Mouse (Mus musculus): ENCODE data around the gene Slc28a1. TPM values are rescaled to one million over a fixed set of nuclear protein-coding genes. Genes with fewer than 3 reads are reported as not detected.
A peak's percentile ranks its signal among the peaks of the same experiment; 100 is the strongest.
"Not testable (repeated sequence)": the region's sequence is repeated elsewhere in the genome, so short reads cannot be mapped to it uniquely, and the experiment has no call there.

Gene Slc28a1
- polyA plus RNA-seq, 1 experiment from 2014 or later = not detected

DNA sequence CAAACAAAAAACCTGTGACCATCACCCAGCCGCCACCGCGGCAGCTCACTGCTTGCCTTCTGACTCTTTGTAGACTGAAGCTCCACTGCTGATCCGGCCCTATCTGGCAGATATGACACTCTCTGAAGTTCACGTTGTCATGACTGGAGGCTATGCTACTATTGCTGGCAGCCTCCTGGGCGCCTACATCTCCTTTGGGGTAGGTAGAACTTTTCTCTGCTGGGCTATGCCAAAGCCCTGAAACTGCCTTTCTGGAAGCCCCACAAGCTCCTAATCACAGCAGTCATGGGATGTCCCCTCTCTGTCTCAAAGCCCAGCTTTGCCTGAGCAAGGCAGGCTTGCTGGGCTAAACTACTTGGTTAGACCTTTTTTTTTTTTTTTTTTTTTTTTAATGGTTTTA is 38.7 kb downstream of the Slc28a1 start:
- Histone ChIP-seq H3K4me3 (no peak overlapping the region), H3K9me3 (0 out of 2 replicates have a peak, but pooled peaks cover 10% of the 10 kb centered on the region), H3K27ac (no peak overlapping the region), H3K4me1 (replicated peaks) (no peaks in the 10 kb centered on the region), H3K27me3 (ENCODE audit: insufficient read depth, poor library complexity, severe bottlenecking) (no peaks in the 10 kb centered on the region), H3K36me3 (no peaks in the 10 kb centered on the region)
- no peak for DNase-seq (ENCODE audit: low spot score)
- WGBS = 83% methylated on average over 6 of the region's 6 CpGs

DNA sequence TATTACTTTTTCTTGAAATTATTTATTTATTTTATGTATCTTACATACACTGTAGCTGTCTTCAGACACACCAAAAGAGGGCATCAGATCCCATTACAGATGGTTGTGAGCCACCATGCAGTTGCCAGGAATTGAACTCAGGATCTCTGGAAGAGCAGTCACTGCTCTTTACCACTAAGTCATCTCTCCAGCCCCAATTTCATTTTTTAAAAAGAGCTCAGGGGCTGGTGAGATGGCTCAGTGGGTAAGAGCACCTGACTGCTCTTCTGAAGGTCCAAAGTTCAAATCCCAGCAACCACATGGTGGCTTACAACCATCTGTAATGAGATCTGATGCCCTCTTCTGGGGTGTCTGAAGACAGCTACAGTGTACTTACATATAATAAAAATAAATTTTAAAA is 39.6 kb downstream of the Slc28a1 start:
- H3K27me3 ChIP-seq (ENCODE audit: insufficient read depth, poor library complexity, severe bottlenecking); H3K4me3 ChIP-seq; H3K4me1 ChIP-seq (replicated peaks); H3K27ac ChIP-seq; DNase-seq (ENCODE audit: low spot score); H3K36me3 ChIP-seq: not testable (repeated sequence)
- 0 out of 2 replicates have a peak, but pooled peaks cover 10% of the 10 kb centered on the region for H3K9me3 ChIP-seq

DNA sequence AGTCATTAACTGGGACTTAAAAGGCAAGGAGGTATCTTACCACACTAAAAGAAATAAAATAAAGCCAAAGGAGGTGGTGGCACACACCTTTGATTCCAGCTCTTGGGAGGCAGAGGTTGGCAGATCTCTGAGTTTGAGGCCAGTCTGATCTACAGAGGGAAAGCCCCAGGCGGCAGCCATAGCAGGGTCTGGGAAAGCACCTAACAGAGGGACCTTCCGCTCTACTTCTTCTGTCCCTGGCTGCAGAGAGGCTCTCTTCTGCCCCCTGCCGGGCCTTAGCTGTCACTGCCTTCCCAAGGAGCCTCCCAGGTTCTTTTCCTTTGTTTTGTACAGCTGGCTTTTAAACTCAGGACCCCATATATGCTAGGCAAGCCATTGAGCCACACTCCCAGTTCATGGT is 40.4 kb downstream of the Slc28a1 start:
- peak; percentile 78 for DNase-seq (ENCODE audit: low spot score)
- Histone ChIP-seq H3K4me1 (replicated peaks) (no peaks in the 10 kb centered on the region), H3K27ac (0 out of 2 replicates have a peak overlapping the region, but pooled peaks have one; percentile 31), H3K4me3 (no peak overlapping the region), H3K9me3 (0 out of 2 replicates have a peak, but pooled peaks cover 10% of the 10 kb centered on the region), H3K27me3 (ENCODE audit: insufficient read depth, poor library complexity, severe bottlenecking) (no peaks in the 10 kb centered on the region), H3K36me3 (no peaks in the 10 kb centered on the region)
- WGBS = 3% methylated on average over 3 of the region's 3 CpGs

DNA sequence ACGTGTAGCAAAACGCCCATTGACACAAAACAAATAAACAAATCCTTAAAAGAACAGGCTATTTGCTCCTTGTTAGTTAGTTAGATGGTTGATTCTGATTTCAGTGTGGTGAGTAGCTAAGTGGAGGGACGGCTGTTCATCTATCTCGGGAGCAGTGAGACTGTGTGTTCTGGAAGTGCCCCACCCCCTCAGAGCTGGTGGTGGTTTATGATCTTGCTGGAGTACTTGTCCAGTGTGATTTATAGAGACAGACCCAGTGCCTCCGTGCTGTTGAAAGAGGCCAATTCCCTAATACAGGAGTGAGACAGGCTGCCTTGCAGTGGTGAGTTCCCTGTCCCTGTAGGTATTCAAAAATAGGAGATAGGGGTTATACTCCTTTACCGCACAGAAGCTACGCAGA is 44.3 kb downstream of the Slc28a1 start:
- no peak overlapping the region for H3K4me3 ChIP-seq
- H3K36me3 ChIP-seq = no peaks in the 10 kb centered on the region
- H3K9me3 ChIP-seq = no peaks in the 10 kb centered on the region
- 79% methylated on average over 7 of the region's 7 CpGs for WGBS
- no peak overlapping the region for H3K27ac ChIP-seq
- H3K4me1 ChIP-seq (replicated peaks) = no peaks in the 10 kb centered on the region
- H3K27me3 ChIP-seq (ENCODE audit: insufficient read depth, poor library complexity, severe bottlenecking) = no peaks in the 10 kb centered on the region
- no peak for DNase-seq (ENCODE audit: low spot score)

DNA sequence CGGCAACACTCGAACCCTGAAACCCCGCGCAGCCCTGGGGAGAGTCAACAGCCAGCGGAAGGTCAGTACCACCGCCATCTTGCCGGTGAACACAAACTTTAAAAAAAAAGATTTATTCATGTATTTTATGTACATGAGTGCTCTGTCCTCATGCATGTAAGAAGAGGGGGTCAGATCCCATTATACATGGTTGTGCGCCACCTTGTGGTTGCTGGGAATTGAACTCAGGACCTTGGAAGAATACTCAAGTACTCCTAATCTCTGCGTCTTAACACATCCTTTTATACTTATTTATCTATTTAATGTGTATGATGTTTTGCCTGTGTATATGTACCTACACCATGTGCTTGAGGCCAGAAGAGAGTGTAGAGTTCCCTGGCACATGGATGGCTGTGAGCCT is 47.1 kb downstream of the Slc28a1 start:
- H3K36me3 ChIP-seq = no peaks in the 10 kb centered on the region
- H3K9me3 ChIP-seq = no peaks in the 10 kb centered on the region
- no peak overlapping the region for H3K4me3 ChIP-seq
- no peaks in the 10 kb centered on the region for H3K27me3 ChIP-seq (ENCODE audit: insufficient read depth, poor library complexity, severe bottlenecking)
- H3K4me1 ChIP-seq (replicated peaks) = no peaks in the 10 kb centered on the region
- DNase-seq (ENCODE audit: low spot score) = peak; percentile 43
- 71% methylated on average over 9 of the region's 9 CpGs for WGBS
- H3K27ac ChIP-seq = no peak overlapping the region

DNA sequence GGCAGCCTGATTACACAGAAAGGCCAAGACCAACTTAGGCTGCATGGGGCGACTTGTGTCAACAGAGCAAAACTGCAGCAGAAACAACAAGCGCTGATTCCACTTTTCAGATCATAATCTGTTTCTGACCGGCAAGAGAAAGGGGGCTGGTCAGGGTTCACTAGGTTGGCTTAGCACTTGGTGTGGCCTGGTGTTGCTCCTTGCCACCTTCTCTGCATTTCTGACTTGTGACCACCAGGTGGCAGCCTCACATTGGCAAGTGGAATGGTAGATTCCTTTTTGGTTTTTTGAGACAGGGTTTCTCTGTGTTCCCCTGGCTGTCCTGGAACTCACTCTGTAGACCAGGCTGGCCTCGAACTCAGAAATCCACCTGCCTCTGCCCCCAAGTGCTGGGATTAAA is 47.7 kb downstream of the Slc28a1 start:
- H3K4me3 ChIP-seq = no peak overlapping the region
- peak; percentile 81 for DNase-seq (ENCODE audit: low spot score)
- H3K36me3 ChIP-seq = no peaks in the 10 kb centered on the region
- 32% methylated on average over 4 of the region's 4 CpGs for WGBS
- no peaks in the 10 kb centered on the region for H3K27me3 ChIP-seq (ENCODE audit: insufficient read depth, poor library complexity, severe bottlenecking)
- H3K9me3 ChIP-seq = no peaks in the 10 kb centered on the region
- no peaks in the 10 kb centered on the region for H3K4me1 ChIP-seq (replicated peaks)
- H3K27ac ChIP-seq = no peak overlapping the region

DNA sequence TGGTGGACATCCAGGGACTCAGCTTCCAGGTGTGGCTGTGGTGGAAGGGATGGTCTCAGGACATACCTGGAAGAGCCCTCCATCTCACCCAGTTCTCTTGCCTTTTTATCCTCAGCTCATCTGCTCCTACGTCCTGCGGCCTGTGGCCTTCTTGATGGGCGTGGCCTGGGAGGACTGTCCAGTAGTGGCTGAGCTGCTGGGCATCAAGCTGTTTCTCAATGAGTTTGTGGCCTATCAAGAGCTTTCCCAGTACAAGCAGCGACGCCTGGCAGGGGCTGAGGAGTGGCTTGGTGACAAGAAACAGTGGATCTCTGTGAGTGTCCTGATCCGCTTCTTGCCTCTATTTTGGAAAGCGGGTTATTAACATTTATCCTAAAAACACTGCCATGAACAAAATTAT is 49.8 kb downstream of the Slc28a1 start:
- no peak for DNase-seq (ENCODE audit: low spot score)
- WGBS = 64% methylated on average over 7 of the region's 7 CpGs
- Histone ChIP-seq H3K9me3 (no peaks in the 10 kb centered on the region), H3K4me3 (no peak overlapping the region), H3K4me1 (replicated peaks) (no peaks in the 10 kb centered on the region), H3K27ac (no peak overlapping the region), H3K27me3 (ENCODE audit: insufficient read depth, poor library complexity, severe bottlenecking) (no peaks in the 10 kb centered on the region), H3K36me3 (no peaks in the 10 kb centered on the region)

DNA sequence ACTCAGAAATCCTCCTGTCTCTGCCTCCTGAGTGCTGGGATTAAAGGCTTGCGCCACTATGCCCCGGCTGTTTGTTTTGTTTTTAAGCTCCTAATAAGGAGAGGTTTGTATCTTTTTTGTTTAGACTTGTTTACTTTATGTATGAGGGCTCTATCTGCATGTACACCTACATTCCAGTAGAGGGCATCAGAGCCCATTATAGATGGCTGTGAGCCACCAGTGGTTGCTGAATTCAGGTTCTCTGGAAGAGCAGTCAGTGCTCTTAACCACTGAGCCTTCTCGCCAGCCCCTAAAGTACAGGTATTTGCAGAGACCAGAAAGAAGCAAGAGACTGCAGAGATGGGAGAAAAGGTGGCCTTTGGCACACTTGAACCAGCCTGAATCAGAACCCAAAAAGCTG is 52.5 kb downstream of the Slc28a1 start:
- Histone ChIP-seq H3K9me3 (no peaks in the 10 kb centered on the region), H3K4me3 (no peak overlapping the region), H3K36me3 (no peaks in the 10 kb centered on the region), H3K27ac (no peak overlapping the region), H3K27me3 (ENCODE audit: insufficient read depth, poor library complexity, severe bottlenecking) (no peaks in the 10 kb centered on the region), H3K4me1 (replicated peaks) (no peaks in the 10 kb centered on the region)
- 48% methylated on average over 3 of the region's 3 CpGs for WGBS
- DNase-seq (ENCODE audit: low spot score) = peak; percentile 18

DNA sequence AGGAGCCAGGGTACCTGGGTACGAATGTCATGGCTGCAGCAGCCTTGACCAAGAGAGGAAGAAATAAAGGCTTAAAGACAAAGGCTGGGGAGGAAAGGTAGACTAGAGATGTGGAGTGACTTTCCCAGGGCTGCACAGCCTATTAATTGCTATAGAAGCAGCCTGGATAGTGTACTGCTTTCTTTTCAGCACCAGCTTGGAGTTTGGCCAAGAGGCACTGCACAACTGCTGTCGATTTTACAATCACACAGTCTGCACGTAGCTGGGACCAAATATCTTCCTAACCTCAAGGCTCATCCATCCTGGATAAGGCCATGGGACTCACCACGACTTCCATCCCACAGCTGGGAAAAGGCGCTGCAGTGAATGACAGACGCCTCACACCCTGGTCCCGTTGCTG is 54.8 kb downstream of the Slc28a1 start:
- Histone ChIP-seq H3K27ac (no peak overlapping the region), H3K4me3 (no peak overlapping the region), H3K9me3 (peaks cover 9% of the 10 kb centered on the region; the same call in 1 of the 2 replicates), H3K36me3 (no peaks in the 10 kb centered on the region), H3K4me1 (replicated peaks) (no peaks in the 10 kb centered on the region), H3K27me3 (ENCODE audit: insufficient read depth, poor library complexity, severe bottlenecking) (no peaks in the 10 kb centered on the region)
- WGBS = 87% methylated on average over 7 of the region's 7 CpGs
- DNase-seq (ENCODE audit: low spot score) = no peak

DNA sequence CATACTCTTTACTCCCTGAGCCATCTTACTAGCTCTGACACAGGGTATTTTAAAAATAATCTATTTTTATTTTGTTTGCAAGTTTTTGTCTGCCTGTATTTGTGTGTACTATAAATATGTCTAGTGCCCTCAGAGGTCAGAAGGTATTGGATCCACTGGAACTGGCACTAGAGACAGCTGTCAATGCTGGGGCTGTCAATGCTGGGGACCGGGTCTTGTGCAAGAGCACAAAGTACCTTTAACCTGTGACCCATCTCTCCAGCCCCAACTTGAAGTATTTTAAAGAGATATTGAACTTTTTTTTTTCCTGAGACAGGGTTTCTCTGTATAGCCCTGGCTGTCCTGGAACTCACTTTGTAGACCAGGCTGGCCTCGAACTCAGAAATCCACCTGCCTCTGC is 59.3 kb downstream of the Slc28a1 start:
- Histone ChIP-seq H3K27ac (no peak overlapping the region), H3K27me3 (ENCODE audit: insufficient read depth, poor library complexity, severe bottlenecking) (no peaks in the 10 kb centered on the region), H3K4me3 (no peak overlapping the region), H3K36me3 (no peaks in the 10 kb centered on the region), H3K9me3 (peaks cover 11% of the 10 kb centered on the region; the same call in 1 of the 2 replicates), H3K4me1 (replicated peaks) (peaks cover 7% of the 10 kb centered on the region)
- 94% methylated on average over 2 of the region's 2 CpGs for WGBS
- no peak for DNase-seq (ENCODE audit: low spot score)

DNA sequence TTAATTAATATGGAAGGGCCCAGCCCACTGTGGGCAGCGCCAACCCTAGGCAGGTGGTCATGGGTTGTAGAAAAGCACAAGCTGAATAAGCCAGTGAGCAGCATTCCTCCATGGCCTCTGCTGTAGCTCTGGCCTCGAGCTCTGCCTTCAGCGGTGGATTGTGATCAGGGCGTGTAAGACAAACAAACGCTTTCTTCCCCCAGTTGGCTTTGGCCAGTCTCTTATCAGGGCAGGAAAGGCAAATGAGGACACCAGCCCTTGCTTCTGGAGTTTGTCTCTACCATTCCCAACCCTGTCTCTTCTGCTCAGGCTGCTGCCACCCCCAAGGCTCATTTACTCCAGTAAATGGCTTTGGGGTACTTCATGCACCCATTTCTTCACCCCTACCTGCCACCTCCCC is 60.1 kb downstream of the Slc28a1 start:
- DNase-seq (ENCODE audit: low spot score) = no peak
- Histone ChIP-seq H3K4me3 (no peak overlapping the region), H3K27ac (no peak overlapping the region), H3K4me1 (replicated peaks) (peaks cover 7% of the 10 kb centered on the region), H3K27me3 (ENCODE audit: insufficient read depth, poor library complexity, severe bottlenecking) (no peaks in the 10 kb centered on the region), H3K36me3 (no peaks in the 10 kb centered on the region), H3K9me3 (peaks cover 11% of the 10 kb centered on the region; the same call in 1 of the 2 replicates)
- WGBS = 84% methylated on average over 5 of the region's 5 CpGs

DNA sequence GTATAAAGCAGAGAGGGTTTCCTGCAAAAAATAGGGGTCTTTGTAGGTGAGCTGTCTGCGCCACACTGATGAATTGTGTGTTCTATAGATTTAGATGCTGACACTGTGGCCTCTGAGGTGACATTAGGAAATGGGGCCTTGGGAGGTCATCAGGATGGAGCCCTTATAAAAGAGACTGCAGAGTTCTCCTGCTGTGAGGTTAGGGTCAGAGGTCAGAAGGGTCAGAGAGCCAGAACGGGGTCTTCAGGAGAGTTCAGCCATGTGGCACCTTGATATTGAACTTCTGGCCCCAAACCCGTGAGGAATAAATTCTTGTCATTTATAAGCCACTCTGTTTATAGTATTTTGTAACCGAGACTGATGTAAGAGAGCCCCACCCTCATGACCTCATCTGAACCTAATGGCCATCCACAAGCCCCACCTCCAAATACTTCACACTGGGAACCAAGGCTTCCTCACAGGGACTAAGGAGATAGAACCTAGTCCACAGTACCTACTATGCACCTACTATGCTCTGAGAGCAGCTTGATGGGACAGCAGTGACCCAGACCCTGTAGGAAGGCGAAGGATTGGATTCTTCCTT is 61.7 kb downstream of the Slc28a1 start:
- 33% methylated on average over 5 of the region's 5 CpGs for WGBS
- Histone ChIP-seq H3K4me1 (replicated peaks) (peaks cover 7% of the 10 kb centered on the region), H3K4me3 (no peak overlapping the region), H3K27ac (no peak overlapping the region), H3K9me3 (peaks cover 11% of the 10 kb centered on the region; the same call in 1 of the 2 replicates), H3K27me3 (ENCODE audit: insufficient read depth, poor library complexity, severe bottlenecking) (no peaks in the 10 kb centered on the region), H3K36me3 (no peaks in the 10 kb centered on the region)
- DNase-seq (ENCODE audit: low spot score) = peak; percentile 23

DNA sequence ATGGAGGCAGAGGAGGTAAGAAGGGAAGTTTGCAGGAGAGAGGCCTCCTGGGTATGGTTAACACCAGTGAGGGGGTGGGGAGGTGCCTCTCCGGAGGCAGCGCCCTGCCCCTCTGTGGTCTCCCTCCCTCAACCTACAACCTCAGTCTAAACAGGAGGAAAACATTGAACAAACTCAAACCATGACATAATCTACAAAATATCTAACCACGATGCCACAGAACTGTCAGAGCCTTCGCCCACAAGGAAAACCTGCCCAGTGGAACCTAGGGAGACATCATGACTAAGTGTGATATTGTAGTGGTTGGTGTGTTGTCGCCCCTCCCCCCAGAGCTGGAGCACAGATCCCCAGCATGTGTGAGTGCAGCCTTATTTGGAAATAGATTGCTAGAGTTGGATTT is 64.9 kb downstream of the Slc28a1 start:
- H3K9me3 ChIP-seq = peaks cover 2% of the 10 kb centered on the region; the same call in 1 of the 2 replicates
- peaks cover 7% of the 10 kb centered on the region for H3K4me1 ChIP-seq (replicated peaks)
- no peak overlapping the region for H3K27ac ChIP-seq
- H3K27me3 ChIP-seq (ENCODE audit: insufficient read depth, poor library complexity, severe bottlenecking) = no peaks in the 10 kb centered on the region
- no peak overlapping the region for H3K4me3 ChIP-seq
- no peak for DNase-seq (ENCODE audit: low spot score)
- no peaks in the 10 kb centered on the region for H3K36me3 ChIP-seq
- 70% methylated on average over 5 of the region's 5 CpGs for WGBS

Measured in hindbrain, embryonic 10.5 days (tissue).